Mouse (Mus musculus): ENCODE measurements at regions not wholly inside any gene's neighbourhood (a gene's known extent, or its start where the extent isn't known, plus 50 kb on each side); places are given as distances from the start of the nearest gene placed in this dataset.

DNA sequence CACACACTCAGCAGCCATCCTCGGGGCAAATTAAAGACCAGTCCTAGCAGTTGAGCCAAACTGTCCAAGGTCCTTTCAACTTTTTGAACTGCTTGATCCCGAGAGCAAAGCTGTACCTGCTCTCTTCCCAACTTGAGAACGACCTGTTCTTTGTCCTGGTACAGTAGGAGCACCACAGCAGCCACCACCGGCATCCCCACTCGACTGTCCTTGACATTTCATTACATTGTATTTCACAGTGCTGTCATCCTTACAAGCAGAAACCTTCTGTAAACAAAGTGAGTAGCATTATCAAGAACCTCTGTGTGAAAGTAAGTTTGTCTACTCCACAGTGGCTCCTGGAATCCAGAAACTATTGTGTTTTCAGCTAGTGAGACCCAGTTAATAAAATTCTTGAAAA is 240.2 kb upstream of the Zfp462 start:
- intact Hi-C loops (cut with DNase I), result no loop called here
- DNase-seq (ENCODE audit: low spot score in 2 of 2), result no peak

DNA sequence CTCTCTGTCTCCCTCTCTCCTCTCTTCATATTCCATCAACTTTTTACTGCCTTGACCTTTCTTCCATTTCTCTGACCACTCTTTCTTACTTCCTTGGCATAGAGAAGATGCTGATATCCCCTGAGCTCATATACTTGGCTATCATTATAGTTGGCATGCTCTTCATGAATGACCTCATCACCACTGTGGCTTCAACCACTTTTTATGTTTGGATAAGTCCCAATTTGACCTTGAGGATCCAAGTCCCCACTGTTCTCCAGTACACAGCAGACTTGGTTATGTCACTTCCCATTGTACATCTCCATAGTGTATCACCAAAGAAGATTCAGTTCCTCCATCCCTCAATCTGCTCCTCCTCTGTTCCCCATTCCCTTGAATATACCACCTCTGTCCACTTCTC is 235.1 kb upstream of the Zfp462 start:
- DNase-seq (ENCODE audit: low spot score in 2 of 2), result no peak
- intact Hi-C loops (cut with DNase I), result no loop called here

DNA sequence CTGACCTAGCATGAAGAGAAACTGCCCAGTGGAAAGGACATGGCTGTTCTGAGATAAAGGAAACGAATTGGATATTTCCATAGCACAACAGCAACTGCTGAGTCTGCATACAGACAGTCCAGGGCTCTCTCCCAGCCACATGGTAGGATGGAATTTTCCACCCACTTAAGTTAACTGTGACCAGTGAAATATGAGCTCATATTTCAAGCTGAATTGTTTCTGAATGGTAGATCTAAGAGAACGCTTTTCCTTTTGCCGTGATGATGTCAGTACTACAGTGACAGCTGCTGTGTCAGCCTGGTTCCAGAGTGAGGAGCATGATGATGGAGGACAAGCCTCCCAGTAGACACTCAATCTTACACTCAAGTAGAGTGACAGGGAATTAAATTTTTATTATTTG is 231.9 kb upstream of the Zfp462 start:
- DNase-seq (ENCODE audit: low spot score in 2 of 2), result no peak
- intact Hi-C loops (cut with DNase I), result no loop called here

DNA sequence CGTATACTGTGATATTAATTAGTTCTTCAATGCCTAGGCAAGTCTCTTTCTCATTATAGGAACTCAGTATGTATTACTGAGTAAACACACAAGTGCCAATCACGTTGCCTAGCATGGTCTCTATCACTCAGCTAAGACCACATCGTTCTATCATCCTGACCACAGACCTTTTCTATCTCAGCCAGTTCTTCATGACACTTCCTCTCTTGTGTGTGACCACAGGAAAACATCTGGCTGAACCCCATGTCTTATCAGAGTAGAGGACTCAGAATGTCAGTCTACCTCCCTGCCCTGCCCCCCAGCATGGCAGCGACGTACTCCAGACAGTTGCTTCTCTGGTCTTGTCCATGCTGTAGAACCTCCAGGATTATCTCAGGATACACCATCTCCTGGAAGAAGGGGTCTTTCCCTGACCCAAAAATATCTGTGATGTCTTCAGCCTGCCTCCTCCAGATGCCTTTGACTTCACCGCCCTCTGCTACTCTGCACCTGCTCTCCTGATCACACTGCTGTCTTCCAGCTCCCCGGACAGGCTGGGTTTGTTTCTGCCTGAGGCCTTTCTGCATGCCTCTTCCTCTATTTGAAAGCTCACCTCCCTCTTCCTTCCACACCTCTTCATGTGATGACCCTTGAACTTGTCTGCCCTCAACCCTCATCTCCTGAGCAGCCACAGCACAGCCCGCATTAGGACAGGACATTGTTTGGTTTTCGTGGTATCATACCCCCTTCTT is 230.1 kb upstream of the Zfp462 start:
- intact Hi-C loops (cut with DNase I), result no loop called here
- no peak for DNase-seq (ENCODE audit: low spot score in 2 of 2)

DNA sequence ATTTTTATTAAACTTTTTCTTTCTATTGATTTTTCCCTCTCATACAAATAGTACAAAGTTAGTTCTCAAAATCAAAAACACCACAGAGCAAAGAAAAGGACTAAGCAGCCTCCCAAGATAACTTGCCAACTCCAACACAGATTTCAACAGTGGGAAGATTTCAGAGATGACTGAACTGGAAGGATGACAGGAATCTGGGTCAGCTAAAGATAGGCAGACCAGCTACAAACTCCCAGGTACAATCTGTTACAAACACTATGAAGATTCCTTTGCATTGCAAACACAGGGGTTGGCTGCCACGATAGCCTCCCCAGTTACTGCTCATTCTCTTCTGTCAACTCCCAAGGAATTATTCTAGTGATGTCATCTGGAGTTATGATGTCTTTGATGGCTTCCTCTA is 226.8 kb upstream of the Zfp462 start:
- intact Hi-C loops (cut with DNase I), result no loop called here
- DNase-seq (ENCODE audit: low spot score in 2 of 2), result peak; percentile 8 to 19

DNA sequence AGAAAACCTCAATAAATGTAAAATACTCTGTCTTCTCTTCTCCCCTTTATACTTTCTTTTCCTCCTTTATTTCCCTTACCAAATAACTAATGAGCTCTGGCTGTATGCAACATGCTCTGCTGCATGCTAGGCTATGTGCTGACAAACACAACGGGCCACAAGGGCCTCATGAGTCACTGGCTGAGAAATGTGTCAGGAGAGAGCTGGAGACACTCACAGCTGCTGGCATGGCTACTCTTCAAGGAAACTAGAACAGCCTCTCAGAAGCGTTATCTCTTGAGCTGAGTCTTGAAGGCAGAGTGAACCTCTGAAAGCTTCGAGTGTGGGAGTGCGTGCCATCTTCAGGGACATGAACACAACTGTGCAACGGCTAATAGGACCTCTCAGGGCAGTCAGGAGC is 205.8 kb upstream of the Zfp462 start:
- intact Hi-C loops (cut with DNase I), result no loop called here
- DNase-seq (ENCODE audit: low spot score in 2 of 2), result no peak

DNA sequence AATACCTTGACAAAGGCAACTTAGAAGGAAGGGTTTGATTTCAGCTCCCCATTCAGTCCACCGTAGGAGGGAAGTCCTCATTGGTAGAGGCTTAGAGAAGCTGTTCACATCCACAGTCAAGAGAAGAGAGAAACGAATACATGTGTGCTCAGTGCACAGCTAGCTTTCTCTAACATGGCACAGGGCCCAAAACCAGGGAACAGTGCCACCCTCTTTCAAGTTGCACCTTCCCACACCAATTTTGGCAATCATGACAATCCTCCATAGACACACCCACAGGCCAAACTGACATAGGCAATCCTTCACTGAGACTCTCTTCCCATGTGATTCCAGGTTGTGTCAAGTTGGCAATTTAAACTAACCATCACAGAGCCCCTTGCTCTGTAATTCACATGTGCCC is 193.4 kb upstream of the Zfp462 start:
- DNase-seq (ENCODE audit: low spot score in 2 of 2), result no peak
- intact Hi-C loops (cut with DNase I), result no loop called here

DNA sequence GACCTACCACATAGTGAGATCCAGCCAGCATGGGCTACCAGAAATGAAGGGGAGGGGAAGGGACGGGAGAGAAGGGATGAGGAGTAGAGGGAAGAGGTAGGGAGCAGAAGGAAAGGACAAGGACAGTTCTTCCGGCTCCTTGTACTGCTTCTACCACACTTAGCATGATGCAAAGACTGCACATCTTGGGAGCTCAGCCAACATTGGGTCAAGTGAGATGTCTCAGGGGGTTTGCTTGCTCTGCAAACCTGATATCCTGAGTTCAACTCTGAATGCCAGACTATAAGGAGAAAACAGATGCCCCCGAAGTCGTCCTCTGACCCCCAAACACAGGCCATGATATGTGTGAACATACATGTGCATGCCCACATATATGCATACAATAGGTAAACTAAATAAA is 188.4 kb upstream of the Zfp462 start:
- no peak for DNase-seq (ENCODE audit: low spot score in 2 of 2)
- intact Hi-C loops (cut with DNase I), result loop anchor here (5.0 kb wide), 1 partner anchor 191 kb away; the partner anchor contains the start of gene Zfp462

DNA sequence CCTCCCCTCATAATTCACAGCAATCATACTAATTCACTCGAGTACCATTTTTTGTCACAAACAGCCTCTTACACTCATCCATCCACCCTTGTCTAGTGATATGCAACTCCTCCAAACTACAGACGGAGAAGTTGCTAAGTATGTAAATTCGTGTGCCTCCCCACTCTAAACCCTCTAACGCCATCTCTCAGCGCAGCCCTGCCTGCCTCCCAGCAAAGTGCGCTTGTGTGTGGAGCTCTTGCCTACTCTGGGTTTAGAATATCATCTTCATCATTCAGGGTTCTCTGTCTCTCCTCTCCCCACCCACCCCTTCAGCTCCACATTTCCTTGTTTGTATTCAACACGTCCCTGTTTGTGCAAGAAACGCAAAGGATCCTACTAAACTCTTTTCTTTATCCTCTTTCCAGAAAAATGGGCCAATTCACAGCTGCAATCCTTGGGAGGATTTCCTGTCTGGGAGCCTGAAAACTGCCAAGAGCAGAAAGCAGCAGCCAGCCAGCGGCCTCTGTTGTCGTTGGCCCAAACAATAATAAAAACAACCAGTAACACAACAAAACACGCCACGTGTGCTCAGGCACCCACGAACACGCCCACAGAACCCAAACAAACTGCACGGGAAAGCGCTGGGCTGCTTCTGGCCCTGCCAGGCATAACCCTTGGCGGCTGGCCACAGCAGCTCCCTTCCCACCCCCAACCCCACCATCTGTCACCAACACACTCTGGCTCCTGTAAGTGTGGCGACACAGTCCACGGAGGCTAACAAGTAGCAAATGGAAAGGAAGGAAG is 186.9 kb upstream of the Zfp462 start:
- intact Hi-C loops (cut with DNase I), result loop anchor here (5.0 kb wide), 1 partner anchor 189 kb away; the partner anchor contains the start of gene Zfp462
- peak; percentile 50 to 54 for DNase-seq (ENCODE audit: low spot score in 2 of 2)

DNA sequence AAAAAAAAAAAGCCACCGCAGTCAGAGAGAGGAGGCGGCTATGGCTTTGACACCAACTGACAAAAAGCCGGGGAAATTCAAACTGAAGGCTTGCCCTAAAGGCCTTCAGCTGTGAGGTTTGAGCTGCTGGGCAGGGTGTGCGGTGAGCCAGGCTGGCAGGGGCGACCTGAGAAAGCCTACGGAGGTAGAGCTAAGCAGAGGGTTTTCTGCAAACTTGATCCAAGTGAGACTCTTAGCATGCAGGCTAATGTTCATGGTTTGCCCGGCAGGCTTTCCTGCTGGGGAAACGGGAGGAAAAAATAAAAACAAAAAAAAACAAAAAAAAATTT is 186.4 kb upstream of the Zfp462 start:
- intact Hi-C loops (cut with DNase I), result loop anchor here (5.0 kb wide), 1 partner anchor 189 kb away; the partner anchor contains the start of gene Zfp462
- peak in 1 of 2 experiments; percentile 7 for DNase-seq (ENCODE audit: low spot score in 2 of 2)

DNA sequence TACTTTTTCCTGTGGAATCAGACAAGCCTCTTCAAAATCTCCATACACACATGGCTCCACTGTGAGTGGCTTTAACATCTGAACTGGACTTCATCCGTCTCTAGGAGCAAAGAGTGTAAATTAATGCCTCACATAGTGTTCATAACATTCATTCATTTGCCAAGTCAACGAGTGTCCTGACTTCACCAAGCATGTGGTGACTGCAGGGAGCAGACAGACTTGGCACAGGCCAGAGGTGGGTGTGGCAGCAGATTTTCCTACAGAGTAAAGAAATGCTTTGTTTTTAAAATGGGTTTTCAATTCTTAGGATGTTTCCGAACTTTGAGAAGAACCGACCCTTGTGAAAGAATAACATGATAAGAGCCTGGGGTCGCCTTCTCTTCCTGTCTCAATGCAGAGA is 183.6 kb upstream of the Zfp462 start:
- no peak for DNase-seq (ENCODE audit: low spot score in 2 of 2)
- intact Hi-C loops (cut with DNase I), result no loop called here

DNA sequence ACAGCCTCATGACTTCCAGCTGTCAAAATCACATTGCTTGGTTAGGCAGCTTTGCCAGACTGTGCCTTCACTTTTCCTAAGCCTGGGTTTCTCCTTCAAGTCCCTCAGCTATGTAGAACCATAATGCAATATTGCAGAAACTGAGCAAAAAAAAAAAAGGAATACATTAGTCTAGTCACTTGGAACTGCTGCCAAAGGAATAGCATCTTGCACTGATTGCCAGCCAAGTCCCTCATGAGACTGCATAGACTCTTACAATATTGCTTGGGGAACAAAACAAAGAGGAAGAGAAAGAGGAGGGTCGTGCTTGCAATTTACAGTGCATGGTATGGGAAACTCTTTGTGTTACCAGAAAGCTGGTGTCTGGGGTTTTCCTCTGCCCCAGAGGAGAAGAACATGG is 179.8 kb upstream of the Zfp462 start:
- intact Hi-C loops (cut with DNase I), result no loop called here
- DNase-seq (ENCODE audit: low spot score in 2 of 2), result no peak

DNA sequence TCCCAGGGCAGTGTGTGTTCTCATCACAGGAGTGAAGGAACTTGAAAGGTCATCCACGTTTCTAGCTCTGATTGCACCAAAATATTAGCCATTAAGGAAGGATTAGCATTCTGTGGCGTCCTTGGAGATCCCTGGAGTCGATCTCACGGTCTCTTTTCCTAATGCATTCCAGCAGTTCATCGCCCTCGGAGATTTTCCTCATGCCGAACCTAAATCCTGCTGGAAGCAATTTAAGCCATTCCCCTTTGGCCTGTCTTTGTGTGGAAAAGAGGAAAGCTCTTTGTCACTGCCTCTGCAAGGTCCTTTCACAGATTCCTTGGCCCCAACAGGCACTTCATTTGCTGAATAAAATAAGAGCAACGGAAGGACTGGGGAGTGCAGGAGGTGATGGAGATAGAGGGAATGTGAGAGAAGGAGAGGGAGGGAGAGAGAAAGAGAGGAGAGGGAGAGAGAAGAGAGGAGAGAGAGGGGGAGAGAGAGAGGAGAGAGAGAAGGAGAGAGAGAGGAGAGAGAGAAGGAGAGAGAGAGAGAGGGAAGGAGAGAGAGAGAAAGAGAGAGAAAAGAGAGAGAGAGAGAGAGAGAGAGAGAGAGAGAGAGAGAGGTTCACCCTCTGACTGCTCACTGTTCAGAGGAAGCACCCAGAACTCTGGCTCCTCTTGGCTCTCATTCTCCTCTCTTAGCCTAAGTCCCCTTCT is 177.2 kb upstream of the Zfp462 start:
- DNase-seq (ENCODE audit: low spot score in 2 of 2), result no peak
- intact Hi-C loops (cut with DNase I), result no loop called here

DNA sequence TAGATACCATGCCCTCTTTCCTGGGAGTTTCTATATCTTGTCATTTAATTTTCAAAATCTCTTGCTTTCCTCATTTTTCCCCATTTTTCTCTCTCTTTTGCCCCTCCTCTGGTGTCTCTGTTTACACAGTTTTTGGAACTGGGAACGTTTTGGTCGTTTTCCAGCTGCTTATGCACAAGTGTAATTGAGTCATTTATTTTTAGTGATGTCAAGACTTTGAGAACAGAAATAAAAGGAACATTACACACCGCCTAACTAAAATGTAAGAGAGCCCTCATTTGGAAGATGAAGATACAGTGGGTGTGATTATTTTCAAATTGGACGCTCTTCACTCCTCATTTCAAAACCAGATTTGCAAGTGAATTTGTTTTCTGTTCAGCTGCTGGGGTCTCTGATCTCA is 176.0 kb upstream of the Zfp462 start:
- no peak for DNase-seq (ENCODE audit: low spot score in 2 of 2)
- intact Hi-C loops (cut with DNase I), result no loop called here

DNA sequence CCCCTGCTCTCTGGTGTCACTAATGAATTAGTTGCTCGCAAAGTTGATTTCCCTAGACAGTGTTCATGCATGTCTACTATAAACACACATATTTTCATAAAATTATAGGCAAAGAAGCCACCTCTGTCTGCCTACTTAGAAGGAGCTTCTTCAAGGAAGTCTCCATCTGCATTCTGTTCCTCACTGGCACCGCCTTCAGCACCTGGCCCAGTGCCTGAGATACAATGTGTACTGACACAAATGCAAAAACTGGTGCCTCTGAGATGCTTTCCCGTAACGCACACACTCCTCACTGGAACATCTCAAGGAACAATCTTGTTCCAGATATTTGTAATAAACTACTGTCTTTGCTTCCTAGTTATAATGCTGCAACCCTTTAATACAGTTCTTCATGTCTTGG is 170.8 kb upstream of the Zfp462 start:
- DNase-seq (ENCODE audit: low spot score in 2 of 2), result peak; percentile 66 to 77
- intact Hi-C loops (cut with DNase I), result no loop called here

DNA sequence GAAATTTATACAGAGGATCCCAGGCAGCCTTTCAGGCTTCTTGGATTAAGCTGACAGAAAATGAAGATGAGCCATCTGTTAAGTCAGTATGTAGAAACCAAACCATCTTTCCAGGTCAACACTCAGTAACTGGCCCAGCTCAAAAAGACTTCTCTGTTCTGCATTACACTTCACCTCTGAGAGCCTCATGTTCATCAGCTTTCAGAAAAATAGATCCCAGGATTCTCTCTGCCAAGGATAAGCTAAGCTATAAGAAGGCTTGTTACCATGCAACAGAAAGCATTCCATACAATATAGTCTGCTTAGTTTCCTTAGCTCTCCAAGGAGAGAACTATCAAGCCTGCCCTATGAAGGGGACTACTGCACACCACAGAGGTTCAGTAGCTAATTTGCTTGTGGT is 170.1 kb upstream of the Zfp462 start:
- intact Hi-C loops (cut with DNase I), result no loop called here
- no peak for DNase-seq (ENCODE audit: low spot score in 2 of 2)

DNA sequence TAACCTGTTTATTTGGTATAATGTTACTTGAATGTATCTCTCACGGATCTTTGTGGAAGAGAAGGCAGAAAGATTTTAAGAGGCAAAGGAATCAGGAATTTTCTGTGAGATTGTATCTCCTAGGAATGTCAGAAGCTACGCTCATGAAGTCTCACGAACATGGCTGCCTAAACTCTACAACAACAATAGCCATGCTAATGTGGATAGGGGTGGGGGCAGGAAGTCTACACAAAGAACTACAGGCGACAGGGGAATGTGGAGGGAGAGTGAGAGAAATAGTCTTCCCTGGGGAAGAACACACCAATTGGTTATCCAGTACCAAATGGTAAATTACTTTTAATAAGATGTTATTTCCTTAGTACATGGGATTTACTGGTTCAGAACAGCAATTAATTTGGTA is 164.3 kb upstream of the Zfp462 start:
- no peak for DNase-seq (ENCODE audit: low spot score in 2 of 2)
- intact Hi-C loops (cut with DNase I), result no loop called here

DNA sequence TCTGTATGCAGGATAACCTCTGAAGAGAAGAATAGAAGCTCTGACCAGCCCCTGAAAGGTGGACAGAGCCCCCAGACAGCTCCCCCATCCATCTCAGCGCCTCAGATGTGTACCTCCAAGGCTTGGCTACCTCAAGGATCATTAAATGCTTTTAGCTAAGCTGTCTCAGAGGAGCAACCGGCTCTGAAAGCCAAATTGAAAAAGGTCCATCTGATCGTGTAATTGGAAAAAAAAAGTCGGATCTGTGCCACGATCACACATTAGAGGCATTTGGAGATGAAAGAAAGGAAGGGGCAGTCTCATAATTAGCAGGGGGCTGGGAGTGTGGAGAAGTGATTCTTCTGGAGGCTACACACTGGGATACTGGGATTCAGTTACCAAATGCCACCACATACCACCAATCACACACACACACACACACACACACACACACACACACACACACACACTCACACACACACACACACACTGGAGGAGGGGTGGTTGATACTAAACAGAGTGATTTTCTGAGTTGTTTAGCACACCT is 153.6 kb upstream of the Zfp462 start:
- DNase-seq (ENCODE audit: low spot score in 2 of 2), result no peak
- intact Hi-C loops (cut with DNase I), result no loop called here

DNA sequence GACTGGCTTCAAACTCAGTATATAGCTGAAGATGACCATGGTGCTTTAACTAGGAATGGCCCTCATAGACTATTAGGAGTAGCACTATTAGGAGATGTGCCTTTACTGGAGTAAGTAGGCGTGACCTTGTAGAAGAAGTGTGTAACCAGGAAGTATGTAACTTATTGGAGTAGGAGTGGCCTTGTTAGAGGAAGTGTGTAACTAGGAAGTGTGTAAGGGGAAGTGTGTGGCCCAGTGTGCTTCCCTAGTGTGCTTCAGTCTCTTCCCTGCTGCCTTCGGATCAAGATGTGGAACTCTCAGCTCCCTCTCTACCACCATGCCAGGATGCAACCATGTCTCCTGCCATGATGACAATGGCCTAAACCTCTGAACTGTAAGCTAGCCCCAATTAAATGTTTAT is 151.0 kb upstream of the Zfp462 start:
- intact Hi-C loops (cut with DNase I), result no loop called here
- DNase-seq (ENCODE audit: low spot score in 2 of 2), result no peak

DNA sequence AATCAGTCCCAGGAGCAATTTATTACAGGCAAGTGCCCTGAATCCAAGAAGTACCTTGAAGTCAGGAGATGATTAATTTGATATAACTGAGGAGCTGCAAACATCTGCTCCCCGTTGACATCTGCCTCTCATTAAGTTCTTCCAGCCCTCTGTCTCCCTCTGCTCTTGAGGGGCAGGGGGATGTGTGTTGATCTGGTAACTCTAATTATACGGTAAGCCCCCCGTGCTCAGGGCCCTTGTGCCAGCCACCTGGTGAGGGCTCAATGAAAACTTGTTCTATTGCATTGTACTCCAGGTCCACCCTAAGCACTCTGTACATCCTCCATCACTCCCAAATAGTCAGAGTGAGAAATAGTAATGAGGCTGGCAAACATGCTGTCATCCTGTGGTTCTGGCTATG is 149.6 kb upstream of the Zfp462 start:
- intact Hi-C loops (cut with DNase I), result no loop called here
- DNase-seq (ENCODE audit: low spot score in 2 of 2), result no peak

DNA sequence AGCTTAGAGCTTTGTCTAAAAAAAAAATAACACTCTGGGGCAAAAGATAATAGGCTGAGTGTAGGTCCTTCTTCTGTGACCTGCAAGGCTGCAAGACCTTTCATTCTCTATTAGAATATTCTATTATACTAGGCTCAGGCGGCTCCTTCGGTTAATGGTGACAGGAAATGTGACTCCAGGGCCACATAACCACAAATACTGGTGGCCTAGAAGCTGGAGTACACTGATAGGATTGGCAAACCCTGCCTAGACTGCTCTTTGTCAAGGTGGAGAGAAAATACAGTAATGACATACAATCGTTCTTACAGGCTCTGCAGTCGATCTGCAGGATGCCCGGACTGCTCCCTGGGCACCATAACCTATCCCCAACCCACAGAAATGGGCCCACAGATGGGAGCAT is 146.3 kb upstream of the Zfp462 start:
- DNase-seq (ENCODE audit: low spot score in 2 of 2), result no peak
- intact Hi-C loops (cut with DNase I), result no loop called here
